Mouse (Mus musculus): ENCODE data around the gene Fen1. TPM values are rescaled to one million over a fixed set of nuclear protein-coding genes. Genes with fewer than 3 reads are reported as not detected.

Gene Fen1
- polyA plus RNA-seq, 1 experiment = not detected

- H3K4me1 ChIP-seq (ENCODE audit: control insufficient read depth, insufficient read depth, low read length) = no peaks in the 10 kb centered on the region
- H3K4me3 ChIP-seq (ENCODE audit: insufficient read depth, low read depth, low read length) = peak overlapping the region; percentile 8; the same call in 1 of the 2 replicates
- under 1% methylated on average over 5 of the region's 5 CpGs for WGBS
- no peak overlapping the region for H3K27ac ChIP-seq (ENCODE audit: insufficient read depth, low read depth, low read length)
- TF ChIP-seq CTCF (IDR thresholded peaks at IDR 0.05; ENCODE audit: insufficient read depth, low read depth, low read length) (no peak), POLR2A (IDR thresholded peaks at IDR 0.05; ENCODE audit: insufficient read depth, low read depth, low read length) (no peak)
Measured at GRCm38 (mm10) chr19:10204616-10205001, 640 bp upstream of the Fen1 start.

GRCm38 (mm10) chr19:10203146-10203847, 672 bp downstream of the Fen1 start:
- Histone ChIP-seq H3K4me3 (ENCODE audit: insufficient read depth, low read depth, low read length) (peak overlapping the region; percentile 76), H3K27ac (ENCODE audit: insufficient read depth, low read depth, low read length) (no peak overlapping the region), H3K4me1 (ENCODE audit: control insufficient read depth, insufficient read depth, low read length) (no peaks in the 10 kb centered on the region)
- TF ChIP-seq POLR2A (IDR thresholded peaks at IDR 0.05; ENCODE audit: insufficient read depth, low read depth, low read length) = no peak
- no peak for TF ChIP-seq CTCF (IDR thresholded peaks at IDR 0.05; ENCODE audit: insufficient read depth, low read depth, low read length)
- 1% methylated on average over 23 of the region's 23 CpGs for WGBS

GRCm38 (mm10) chr19:10198723-10199122, 5.2 kb downstream of the Fen1 start:
- H3K4me3 ChIP-seq (ENCODE audit: insufficient read depth, low read depth, low read length) = no peak overlapping the region
- peak; percentile 50; the same call in 1 of the 2 replicates for TF ChIP-seq CTCF (IDR thresholded peaks at IDR 0.05; ENCODE audit: insufficient read depth, low read depth, low read length)
- no peak for TF ChIP-seq POLR2A (IDR thresholded peaks at IDR 0.05; ENCODE audit: insufficient read depth, low read depth, low read length)
- no peaks in the 10 kb centered on the region for H3K4me1 ChIP-seq (ENCODE audit: control insufficient read depth, insufficient read depth, low read length)
- 26% methylated on average over 3 of the region's 3 CpGs for WGBS
- no peak overlapping the region for H3K27ac ChIP-seq (ENCODE audit: insufficient read depth, low read depth, low read length)

GRCm38 (mm10) chr19:10198286-10198685, 5.7 kb downstream of the Fen1 start:
- no peak overlapping the region for H3K4me3 ChIP-seq (ENCODE audit: insufficient read depth, low read depth, low read length)
- no peak overlapping the region for H3K27ac ChIP-seq (ENCODE audit: insufficient read depth, low read depth, low read length)
- no peak for TF ChIP-seq POLR2A (IDR thresholded peaks at IDR 0.05; ENCODE audit: insufficient read depth, low read depth, low read length)
- no peak for TF ChIP-seq CTCF (IDR thresholded peaks at IDR 0.05; ENCODE audit: insufficient read depth, low read depth, low read length)
- no peaks in the 10 kb centered on the region for H3K4me1 ChIP-seq (ENCODE audit: control insufficient read depth, insufficient read depth, low read length)
- WGBS = 49% methylated on average over 2 of the region's 2 CpGs

GRCm38 (mm10) chr19:10197130-10197529, 6.8 kb downstream of the Fen1 start:
- TF ChIP-seq CTCF (IDR thresholded peaks at IDR 0.05; ENCODE audit: insufficient read depth, low read depth, low read length) = no peak
- no peak for TF ChIP-seq POLR2A (IDR thresholded peaks at IDR 0.05; ENCODE audit: insufficient read depth, low read depth, low read length)
- no peaks in the 10 kb centered on the region for H3K4me1 ChIP-seq (ENCODE audit: control insufficient read depth, insufficient read depth, low read length)
- no peak overlapping the region for H3K4me3 ChIP-seq (ENCODE audit: insufficient read depth, low read depth, low read length)
- H3K27ac ChIP-seq (ENCODE audit: insufficient read depth, low read depth, low read length) = no peak overlapping the region
- 82% methylated on average over 4 of the region's 4 CpGs for WGBS

GRCm38 (mm10) chr19:10195252-10195651, 8.7 kb downstream of the Fen1 start:
- Histone ChIP-seq H3K4me3 (ENCODE audit: insufficient read depth, low read depth, low read length) (no peak overlapping the region), H3K27ac (ENCODE audit: insufficient read depth, low read depth, low read length) (no peak overlapping the region; the same call in 1 of the 2 replicates), H3K4me1 (ENCODE audit: control insufficient read depth, insufficient read depth, low read length) (no peaks in the 10 kb centered on the region)
- TF ChIP-seq CTCF (IDR thresholded peaks at IDR 0.05; ENCODE audit: insufficient read depth, low read depth, low read length) = no peak
- TF ChIP-seq POLR2A (IDR thresholded peaks at IDR 0.05; ENCODE audit: insufficient read depth, low read depth, low read length) = no peak
- 17% methylated on average over 5 of the region's 5 CpGs for WGBS

GRCm38 (mm10) chr19:10194337-10194736, 9.6 kb downstream of the Fen1 start:
- no peak for TF ChIP-seq CTCF (IDR thresholded peaks at IDR 0.05; ENCODE audit: insufficient read depth, low read depth, low read length)
- TF ChIP-seq POLR2A (IDR thresholded peaks at IDR 0.05; ENCODE audit: insufficient read depth, low read depth, low read length) = no peak
- Histone ChIP-seq H3K27ac (ENCODE audit: insufficient read depth, low read depth, low read length) (no peak overlapping the region), H3K4me3 (ENCODE audit: insufficient read depth, low read depth, low read length) (no peak overlapping the region), H3K4me1 (ENCODE audit: control insufficient read depth, insufficient read depth, low read length) (no peaks in the 10 kb centered on the region)
- 80% methylated on average over 11 of the region's 11 CpGs for WGBS

- no peak overlapping the region for H3K4me3 ChIP-seq (ENCODE audit: insufficient read depth, low read depth, low read length)
- peaks cover 5% of the 10 kb centered on the region; the same call in 1 of the 2 replicates for H3K4me1 ChIP-seq (ENCODE audit: control insufficient read depth, insufficient read depth, low read length)
- TF ChIP-seq POLR2A (IDR thresholded peaks at IDR 0.05; ENCODE audit: insufficient read depth, low read depth, low read length) (no peak), CTCF (IDR thresholded peaks at IDR 0.05; ENCODE audit: insufficient read depth, low read depth, low read length) (no peak)
- no peak overlapping the region for H3K27ac ChIP-seq (ENCODE audit: insufficient read depth, low read depth, low read length)
- WGBS = 79% methylated on average over 7 of the region's 7 CpGs
Measured at GRCm38 (mm10) chr19:10191326-10191725, 12.6 kb downstream of the Fen1 start.

- 24% methylated on average over 2 of the region's 2 CpGs for WGBS
- peaks cover 5% of the 10 kb centered on the region; the same call in 1 of the 2 replicates for H3K4me1 ChIP-seq (ENCODE audit: control insufficient read depth, insufficient read depth, low read length)
- peak; percentile 25; the same call in 1 of the 2 replicates for TF ChIP-seq CTCF (IDR thresholded peaks at IDR 0.05; ENCODE audit: insufficient read depth, low read depth, low read length)
- no peak for TF ChIP-seq POLR2A (IDR thresholded peaks at IDR 0.05; ENCODE audit: insufficient read depth, low read depth, low read length)
- no peak overlapping the region for H3K27ac ChIP-seq (ENCODE audit: insufficient read depth, low read depth, low read length)
- H3K4me3 ChIP-seq (ENCODE audit: insufficient read depth, low read depth, low read length) = no peak overlapping the region
Measured at GRCm38 (mm10) chr19:10190796-10191195, 13.2 kb downstream of the Fen1 start.

Measured in olfactory bulb, adult 2 months (tissue).